Mouse (Mus musculus) thymus, postnatal 0 days (tissue): ENCODE results near the gene Ppp2r5b. TPM values are rescaled to one million over a fixed set of nuclear protein-coding genes. Genes with fewer than 3 reads are reported as not detected.
A peak's percentile ranks its signal among the peaks of the same experiment; 100 is the strongest.

Source experiments
- DNase-seq: peaks from one replicate; pipeline ENCODE4 v3.0.0-alpha.2; 2015; ENCODE audit warnings: low spot score
- polyA plus RNA-seq: library from polyadenylated mRNA; unstranded; fragments of >200 nt; fragmentation: Nextera tagmentation; extraction: Ambion mirVana; gene quantifications from 2 replicates; pipeline ENCODE4 v1.2.1, GENCODE M21; 2015

Gene Ppp2r5b
- polyA plus RNA-seq, 1 experiment from 2014 or later, result 8.9 TPM

- DNase-seq, result no peak
Measured at GRCm38 (mm10) chr19:6269798-6270475, 34.3 kb upstream of the Ppp2r5b start.

GRCm38 (mm10) chr19:6268670-6269132 is 33.0 kb upstream of the Ppp2r5b start:
- no peak for DNase-seq

GRCm38 (mm10) chr19:6268170-6268528 is 32.5 kb upstream of the Ppp2r5b start:
- peak; percentile 89 for DNase-seq

GRCm38 (mm10) chr19:6267306-6268169 is 31.9 kb upstream of the Ppp2r5b start:
- no peak for DNase-seq

GRCm38 (mm10) chr19:6265727-6266182 is 30.1 kb upstream of the Ppp2r5b start:
- DNase-seq, result no peak

GRCm38 (mm10) chr19:6264945-6265344 is 29.3 kb upstream of the Ppp2r5b start:
- DNase-seq, result no peak

GRCm38 (mm10) chr19:6264200-6264599 is 28.5 kb upstream of the Ppp2r5b start:
- DNase-seq, result no peak

- no peak for DNase-seq
Measured at GRCm38 (mm10) chr19:6262839-6263433, 27.3 kb upstream of the Ppp2r5b start.

- peak; percentile 83 for DNase-seq
Measured at GRCm38 (mm10) chr19:6262222-6262621, 26.6 kb upstream of the Ppp2r5b start.

- DNase-seq, result no peak
Measured at GRCm38 (mm10) chr19:6261379-6261778, 25.7 kb upstream of the Ppp2r5b start.

- no peak for DNase-seq
Measured at GRCm38 (mm10) chr19:6260946-6261345, 25.3 kb upstream of the Ppp2r5b start.

GRCm38 (mm10) chr19:6260428-6260827 is 24.8 kb upstream of the Ppp2r5b start:
- DNase-seq, result peak; percentile 49

- DNase-seq, result no peak
Measured at GRCm38 (mm10) chr19:6253021-6253420, 17.3 kb upstream of the Ppp2r5b start.

GRCm38 (mm10) chr19:6247526-6248300 is 12.0 kb upstream of the Ppp2r5b start:
- DNase-seq, result no peak

- no peak for DNase-seq
Measured at GRCm38 (mm10) chr19:6245806-6246205, 10.1 kb upstream of the Ppp2r5b start.

GRCm38 (mm10) chr19:6243226-6243625 is 7.6 kb upstream of the Ppp2r5b start:
- no peak for DNase-seq

- peak; percentile 78 for DNase-seq
Measured at GRCm38 (mm10) chr19:6242281-6242680, 6.6 kb upstream of the Ppp2r5b start.

GRCm38 (mm10) chr19:6241274-6242107 is 5.8 kb upstream of the Ppp2r5b start, which contains the start of gene Atg2a:
TSS of gene Atg2a (plus strand) at chr19:6241668.
- DNase-seq, result peak; percentile 99

GRCm38 (mm10) chr19:6240725-6241124 is 5.1 kb upstream of the Ppp2r5b start:
- no peak for DNase-seq

GRCm38 (mm10) chr19:6240136-6240535 is 4.5 kb upstream of the Ppp2r5b start:
- DNase-seq, result no peak
